Mouse (Mus musculus) thymus, adult 2 months (tissue): ENCODE results near the gene Myo5a.

Experiments used
- CTCF ChIP-seq: fragments of 200-500 bp; IDR thresholded peaks from 2 replicates; pipeline ENCODE4 v1.5.1; 2012; ENCODE audit warnings: mild to moderate bottlenecking, control low read depth, low read length, moderate library complexity, borderline replicate concordance; ENCODE audit not compliant: control insufficient read depth, poor library complexity, insufficient read depth; ENCODE audit errors: extremely low read depth
- POLR2A ChIP-seq: fragments of 200-500 bp; IDR thresholded peaks from 2 replicates; pipeline ENCODE4 v1.6.1; 2012; ENCODE audit warnings: mild to moderate bottlenecking, low read length, control low read depth, moderate library complexity; ENCODE audit not compliant: control insufficient read depth, poor library complexity, insufficient read depth; ENCODE audit errors: extremely low read depth

DNA sequence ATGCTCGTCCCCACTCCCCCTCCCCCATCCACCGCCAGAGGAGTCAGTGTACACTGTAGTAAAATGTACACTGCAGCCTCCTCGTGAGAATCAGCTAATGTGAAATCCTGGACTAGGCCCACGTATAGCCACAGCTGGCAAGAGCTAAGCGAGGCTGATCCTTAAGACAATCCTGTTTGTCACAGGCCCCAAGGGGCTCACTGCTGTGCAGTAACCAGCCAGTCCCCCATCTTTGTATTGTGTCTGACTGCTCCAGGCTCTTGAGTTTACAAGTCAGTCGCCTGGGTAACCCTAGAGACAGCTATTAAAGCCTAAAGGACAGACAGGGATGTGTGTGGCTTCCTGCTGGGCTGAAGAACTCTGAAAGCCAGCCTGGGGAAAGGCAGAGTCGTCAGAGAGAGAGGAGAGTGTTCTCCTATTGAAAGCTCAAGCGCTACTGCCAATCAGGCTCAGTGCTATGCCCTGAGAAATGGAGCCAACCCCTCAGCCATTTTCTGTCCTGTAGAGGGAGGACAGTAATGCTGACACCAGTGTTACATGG lies 190.6 kb downstream of the Myo5a start:
- TF ChIP-seq CTCF = no peak
- TF ChIP-seq POLR2A = no peak
